In genomic region chr1:166751436-166751835, GRCm38 (mm10) we compare ENCODE assay signal across 12 mouse cellular contexts.
"Had no signal": no experiment of that assay in that cellular context is flagged by ENCODE, and none has a peak within 500 bp of the region (broad histone marks: within the 10 kb centered on the region; RNA-seq: fewer than 3 reads in every experiment).

No protein-coding gene starts in this region.

- ATAC-seq: liver, embryonic 12.5 days; midbrain, embryonic 13.5 days; midbrain, embryonic 16.5 days had no signal

- DNase-seq: kidney, postnatal 10 days; kidney, postnatal 36 days; layer of hippocampus, postnatal 36 days; liver; lung, adult 18-20 months; lung, postnatal 10 days; lung, postnatal 36 days; thymus, adult 18-20 months; thymus, postnatal 36 days had no signal
